Mouse (Mus musculus) kidney, postnatal 0 days (tissue): Measurements from ENCODE around the gene Depdc5. TPM values are rescaled to one million over a fixed set of nuclear protein-coding genes. Genes with fewer than 3 reads are reported as not detected.

Source experiments
- ATAC-seq: fragments of 200-750 bp; cut with Nextera tagmentation; replicated peaks from 2 replicates; pipeline ENCODE4 v1.8.0; 2017; ENCODE audit warnings: low read depth, moderate number of reproducible peaks, moderate TSS enrichment, moderate library complexity; ENCODE audit not compliant: low FRiP score
- DNase-seq: peaks from one replicate; pipeline ENCODE4 v3.0.0-alpha.2; 2016; ENCODE audit warnings: low spot score
- H3K27ac ChIP-seq: fragments of 300-500 bp; sonication (generic); 2 replicates; pipeline ENCODE4 v1.5.1; 2014; ENCODE audit warnings: mild to moderate bottlenecking
- H3K27me3 ChIP-seq: fragments of 300-500 bp; sonication (generic); 2 replicates; pipeline ENCODE4 v1.6.1; 2014; ENCODE audit warnings: low read length, mixed read lengths; ENCODE audit not compliant: insufficient read depth
- H3K36me3 ChIP-seq: fragments of 300-500 bp; sonication (generic); 2 replicates; pipeline ENCODE4 v1.6.1; 2014; ENCODE audit warnings: low read length, mixed read lengths; ENCODE audit not compliant: insufficient read depth
- H3K4me1 ChIP-seq: fragments of 300-500 bp; sonication (generic); replicated peaks from 2 replicates; pipeline ENCODE4 v1.6.1; 2014; ENCODE audit warnings: antibody characterized with exemption, low read length, mixed read lengths; ENCODE audit not compliant: insufficient read depth
- H3K4me2 ChIP-seq: fragments of 300-500 bp; sonication (generic); 2 replicates; pipeline ENCODE4 v1.6.1; 2014; ENCODE audit warnings: mild to moderate bottlenecking, low read length, moderate library complexity, mixed read lengths
- H3K4me3 ChIP-seq: fragments of 300-500 bp; sonication (generic); replicated peaks from 2 replicates; pipeline ENCODE4 v1.5.1; 2014; ENCODE audit warnings: low read depth, low read length
- H3K9ac ChIP-seq: fragments of 300-500 bp; sonication (generic); 2 replicates; pipeline ENCODE4 v1.6.1; 2014; ENCODE audit warnings: low read depth, low read length
- H3K9me3 ChIP-seq: fragments of 300-500 bp; sonication (generic); replicated peaks from 2 replicates; pipeline ENCODE4 v1.6.1; 2016; ENCODE audit warnings: low read length, inconsistent platforms, mixed read lengths
- CTCF ChIP-seq: IDR thresholded peaks from 2 replicates; pipeline ENCODE4 v1.5.1; 2016; ENCODE audit warnings: antibody characterized with exemption, low read depth, mild to moderate bottlenecking, moderate library complexity
- WGBS: fragments of 180-500 bp; shearing (Covaris S2); extraction: QIAGEN DNeasy Blood & Tissue Kit; methylation state at CpG from one replicate; pipeline ENCODE4 v1.1.7; 2014; 5-methylcytosine and 5-hydroxymethylcytosine counted together
- polyA plus RNA-seq: library from polyadenylated mRNA; unstranded; fragments of >200 nt; fragmentation: Nextera tagmentation; extraction: Ambion mirVana; gene quantifications from 2 replicates; pipeline ENCODE4 v1.2.1, GENCODE M21; 2015

Gene Depdc5
- polyA plus RNA-seq, 1 experiment from 2014 or later, result 9.6 TPM

DNA sequence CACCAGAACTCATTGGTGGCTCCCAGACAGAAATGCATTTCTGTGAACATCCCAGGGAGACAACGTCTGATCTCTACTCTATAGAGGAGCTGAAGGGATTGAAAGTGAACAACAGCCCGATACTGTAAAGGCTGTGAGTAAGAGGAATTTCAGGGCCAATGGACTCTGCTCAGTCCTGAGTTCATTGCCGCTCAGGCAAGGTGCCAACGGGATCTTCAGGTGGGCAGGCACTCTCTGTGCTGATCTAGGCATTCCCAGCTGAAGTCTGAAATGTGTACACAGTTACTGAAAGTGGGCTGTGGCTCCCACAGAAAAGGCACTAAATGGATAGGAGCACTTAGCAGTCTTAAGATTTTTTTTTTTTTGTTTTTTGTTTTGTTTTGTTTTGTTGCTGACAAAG, 135.3 kb downstream of the Depdc5 start:
- no peak for TF ChIP-seq CTCF
- Histone ChIP-seq H3K27ac (no peak overlapping the region), H3K4me1 (peaks cover 4% of the 10 kb centered on the region; the same call in 1 of the 2 replicates), H3K4me3 (no peak overlapping the region), H3K4me2 (no peak overlapping the region), H3K9me3 (no peaks in the 10 kb centered on the region), H3K36me3 (no peaks in the 10 kb centered on the region), H3K9ac (no peak overlapping the region), H3K27me3 (no peaks in the 10 kb centered on the region)
- 81% methylated on average over 4 of the region's 4 CpGs for WGBS
- DNase-seq, result no peak
- ATAC-seq, result peak; percentile 70; the same call in 1 of the 2 replicates

DNA sequence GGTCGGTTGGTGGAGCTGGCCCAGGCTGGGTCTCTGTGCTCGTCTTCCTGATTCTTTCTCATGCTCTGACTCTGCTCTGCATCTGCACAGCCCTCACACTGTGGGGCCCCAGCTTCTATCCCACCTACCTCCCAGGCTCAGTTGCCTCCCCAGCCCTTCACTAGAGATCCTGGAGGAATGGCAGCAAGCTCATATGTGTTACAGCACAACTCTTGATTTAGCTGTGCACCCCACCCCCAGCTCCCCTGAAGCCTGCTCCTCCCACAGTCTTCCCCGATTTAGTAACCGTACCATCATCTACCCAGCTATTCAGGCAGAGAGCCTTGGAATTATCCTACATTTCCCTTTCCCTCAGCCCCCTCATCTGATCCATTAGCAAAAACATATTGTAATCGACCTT, 137.6 kb downstream of the Depdc5 start:
- Histone ChIP-seq H3K9me3 (no peaks in the 10 kb centered on the region), H3K27me3 (no peaks in the 10 kb centered on the region), H3K36me3 (no peaks in the 10 kb centered on the region), H3K4me1 (no peaks in the 10 kb centered on the region; the same call in 1 of the 2 replicates), H3K4me3 (no peak overlapping the region), H3K4me2 (no peak overlapping the region), H3K27ac (no peak overlapping the region), H3K9ac (no peak overlapping the region)
- TF ChIP-seq CTCF, result no peak
- no peak for DNase-seq
- WGBS, result 81% methylated on average over 5 of the region's 5 CpGs
- ATAC-seq, result no peak

DNA sequence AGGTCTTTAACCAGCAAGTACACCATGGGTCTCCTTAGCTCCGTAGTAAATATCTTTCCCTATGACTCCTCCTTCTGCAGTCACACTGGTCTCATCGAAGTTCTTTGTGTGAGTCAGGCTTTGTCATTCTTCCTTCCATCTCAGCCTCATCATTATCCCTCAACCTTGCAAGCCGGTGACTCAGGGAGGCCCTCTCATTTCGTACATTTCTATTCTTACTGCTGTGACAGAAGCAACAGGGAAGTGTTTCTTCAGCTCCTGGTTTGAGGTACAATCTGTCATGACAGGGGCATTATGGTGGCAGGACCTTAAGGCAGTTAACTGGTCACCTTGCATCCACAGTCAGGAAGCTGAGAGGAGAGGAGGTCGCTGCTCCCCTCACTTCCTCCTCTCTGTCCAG, 139.3 kb downstream of the Depdc5 start:
- WGBS, result 86% methylated on average over 5 of the region's 5 CpGs
- Histone ChIP-seq H3K27me3 (no peaks in the 10 kb centered on the region), H3K4me1 (no peaks in the 10 kb centered on the region; the same call in 1 of the 2 replicates), H3K4me2 (no peak overlapping the region), H3K36me3 (no peaks in the 10 kb centered on the region), H3K9me3 (no peaks in the 10 kb centered on the region), H3K9ac (no peak overlapping the region), H3K27ac (no peak overlapping the region), H3K4me3 (no peak overlapping the region)
- DNase-seq (no peak), ATAC-seq (no peak)
- TF ChIP-seq CTCF, result no peak

DNA sequence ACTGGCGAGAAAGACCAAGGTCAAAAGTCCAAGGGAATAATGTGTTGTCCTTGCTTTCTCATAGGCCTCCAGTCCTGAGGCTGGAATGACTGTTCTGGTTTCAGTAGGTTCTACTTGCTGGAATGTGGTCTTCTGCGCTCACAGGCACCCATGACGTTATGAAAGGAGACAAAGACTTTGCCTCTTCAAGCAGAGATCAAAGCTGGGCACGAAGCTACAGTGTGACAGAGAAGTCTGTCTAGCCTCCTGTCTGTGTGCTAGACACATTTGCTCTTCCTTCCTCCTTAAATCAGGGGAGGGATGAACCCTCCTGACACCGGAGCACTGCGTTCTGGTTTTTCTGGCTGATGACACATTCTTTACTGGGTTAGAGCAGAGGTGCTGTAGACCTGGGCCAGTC, 140.0 kb downstream of the Depdc5 start:
- H3K27me3 ChIP-seq, result no peaks in the 10 kb centered on the region
- no peak overlapping the region for H3K4me2 ChIP-seq
- no peaks in the 10 kb centered on the region for H3K36me3 ChIP-seq
- H3K9me3 ChIP-seq, result no peaks in the 10 kb centered on the region
- H3K4me1 ChIP-seq, result no peaks in the 10 kb centered on the region; the same call in 1 of the 2 replicates
- ATAC-seq (peak; percentile 67), DNase-seq (no peak)
- H3K27ac ChIP-seq, result no peak overlapping the region
- TF ChIP-seq CTCF, result no peak
- WGBS, result 48% methylated on average over 6 of the region's 6 CpGs
- no peak overlapping the region for H3K9ac ChIP-seq
- no peak overlapping the region for H3K4me3 ChIP-seq

DNA sequence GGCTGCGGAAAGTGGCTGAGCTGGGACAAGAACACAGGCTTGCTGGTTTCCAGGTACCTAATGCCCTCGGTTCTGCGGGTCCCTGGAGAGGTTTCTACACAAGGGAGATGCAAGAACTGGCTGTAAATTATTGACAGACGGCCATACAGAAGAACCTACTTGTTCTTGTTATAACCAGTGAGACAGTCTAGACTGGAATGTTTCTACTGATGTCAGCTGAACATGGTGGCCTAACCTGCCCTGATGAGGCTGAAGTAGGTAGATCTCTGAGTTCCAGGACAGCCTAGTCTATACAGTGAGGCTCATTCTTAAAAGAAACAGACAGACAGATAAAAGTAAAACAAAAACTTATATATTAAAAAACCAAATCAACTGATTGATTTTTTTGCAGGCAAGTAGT, 140.6 kb downstream of the Depdc5 start:
- WGBS, result 65% methylated on average over 4 of the region's 4 CpGs
- H3K36me3 ChIP-seq, result no peaks in the 10 kb centered on the region
- H3K27ac ChIP-seq, result no peak overlapping the region
- H3K9ac ChIP-seq, result no peak overlapping the region
- H3K27me3 ChIP-seq, result no peaks in the 10 kb centered on the region
- no peaks in the 10 kb centered on the region for H3K9me3 ChIP-seq
- no peak overlapping the region for H3K4me3 ChIP-seq
- TF ChIP-seq CTCF, result no peak
- DNase-seq (no peak), ATAC-seq (0 out of 2 replicates have a peak, but pooled peaks have one; percentile 26)
- H3K4me1 ChIP-seq, result no peaks in the 10 kb centered on the region; the same call in 1 of the 2 replicates
- no peak overlapping the region for H3K4me2 ChIP-seq

GRCm38 (mm10) chr5:33005442-33006145, 142.1 kb downstream of the Depdc5 start:
- H3K9me3 ChIP-seq, result no peaks in the 10 kb centered on the region
- no peak overlapping the region for H3K4me3 ChIP-seq
- H3K27me3 ChIP-seq, result no peaks in the 10 kb centered on the region
- no peak overlapping the region for H3K9ac ChIP-seq
- DNase-seq, result no peak
- H3K4me2 ChIP-seq, result no peak overlapping the region
- no peaks in the 10 kb centered on the region; the same call in 1 of the 2 replicates for H3K4me1 ChIP-seq
- ATAC-seq, result no peak
- H3K36me3 ChIP-seq, result no peaks in the 10 kb centered on the region
- no peak overlapping the region for H3K27ac ChIP-seq
- WGBS, result 84% methylated on average over 11 of the region's 11 CpGs
- no peak for TF ChIP-seq CTCF
